Mouse (Mus musculus) spleen, adult 2 months (tissue): ENCODE measurements around the gene E330017A01Rik. TPM values are rescaled to one million over a fixed set of nuclear protein-coding genes. Genes with fewer than 3 reads are reported as not detected.

ENCODE experiments used
- DNase-seq, 2 experiments: peaks; one replicate each; pipeline versions ENCODE4 v3.0.0 to v3.0.0-alpha.2; 2012 to 2021; ENCODE audit warnings: low spot score in 2 of 2, low read depth in 1 of 2
- H3K27ac ChIP-seq: fragments of 200-500 bp; 2 replicates; pipeline ENCODE4 v1.5.1; 2012; ENCODE audit warnings: low read length, inconsistent platforms; ENCODE audit not compliant: insufficient read depth
- H3K27me3 ChIP-seq: fragments of 200-500 bp; 2 replicates; pipeline ENCODE4 v1.6.1; 2012; ENCODE audit warnings: mild to moderate bottlenecking, moderate library complexity, low read length, inconsistent platforms; ENCODE audit not compliant: control insufficient read depth, insufficient read depth
- H3K36me3 ChIP-seq: fragments of 200-500 bp; 2 replicates; pipeline ENCODE4 v1.6.1; 2012; ENCODE audit warnings: mild to moderate bottlenecking, low read length, inconsistent platforms; ENCODE audit not compliant: control insufficient read depth, insufficient read depth
- H3K4me1 ChIP-seq: fragments of 200-500 bp; 2 replicates; pipeline ENCODE4 v1.6.1; 2011; ENCODE audit warnings: inconsistent platforms; ENCODE audit not compliant: control insufficient read depth, insufficient read depth, insufficient read length
- H3K4me3 ChIP-seq: fragments of 200-500 bp; 2 replicates; pipeline ENCODE4 v1.5.1; 2011; ENCODE audit warnings: mild to moderate bottlenecking, inconsistent platforms; ENCODE audit not compliant: insufficient read depth, insufficient read length; ENCODE audit errors: extremely low read depth
- CTCF ChIP-seq: fragments of 200-500 bp; IDR thresholded peaks from 2 replicates; pipeline ENCODE4 v1.5.1; 2011; ENCODE audit warnings: mild to moderate bottlenecking, inconsistent platforms; ENCODE audit not compliant: insufficient read depth, insufficient read length, insufficient replicate concordance; ENCODE audit errors: extremely low read depth
- POLR2A ChIP-seq: fragments of 200-500 bp; IDR thresholded peaks from 2 replicates; pipeline ENCODE4 v1.6.1; 2011; ENCODE audit warnings: low read depth, low read length, inconsistent platforms
- WGBS: fragments of 180-500 bp; shearing (Covaris S2); methylation state at CpG from one replicate; pipeline ENCODE4 v1.1.7; 2018; 5-methylcytosine and 5-hydroxymethylcytosine counted together
- polyA plus RNA-seq: library from polyadenylated mRNA; depleted of rRNA; stranded (reverse); fragments of >200 nt; gene quantifications from 2 replicates; pipeline ENCODE4 v1.2.3, GENCODE M21; 2012

E330017A01Rik gene
- polyA plus RNA-seq, 1 experiment = not detected

- Histone ChIP-seq H3K27me3 (no peaks in the 10 kb centered on the region), H3K4me3 (no peak overlapping the region), H3K4me1 (no peaks in the 10 kb centered on the region), H3K27ac (no peak overlapping the region), H3K36me3 (peaks cover 13% of the 10 kb centered on the region)
- 62% methylated on average over 7 of the region's 7 CpGs for WGBS
- no peak for TF ChIP-seq POLR2A
- TF ChIP-seq CTCF = no peak
- no peak for DNase-seq
These were observed 40.1 kb upstream of the E330017A01Rik start for GRCm38 (mm10) chr16:58678660-58679059.

GRCm38 (mm10) chr16:58677491-58677890 lies 39.0 kb upstream of the E330017A01Rik start:
- 95% methylated on average over 5 of the region's 5 CpGs for WGBS
- no peak for DNase-seq
- Histone ChIP-seq H3K36me3 (peaks cover 15% of the 10 kb centered on the region), H3K27me3 (no peaks in the 10 kb centered on the region), H3K4me1 (no peaks in the 10 kb centered on the region), H3K27ac (no peak overlapping the region), H3K4me3 (no peak overlapping the region)
- TF ChIP-seq POLR2A = no peak
- TF ChIP-seq CTCF = no peak

DNA sequence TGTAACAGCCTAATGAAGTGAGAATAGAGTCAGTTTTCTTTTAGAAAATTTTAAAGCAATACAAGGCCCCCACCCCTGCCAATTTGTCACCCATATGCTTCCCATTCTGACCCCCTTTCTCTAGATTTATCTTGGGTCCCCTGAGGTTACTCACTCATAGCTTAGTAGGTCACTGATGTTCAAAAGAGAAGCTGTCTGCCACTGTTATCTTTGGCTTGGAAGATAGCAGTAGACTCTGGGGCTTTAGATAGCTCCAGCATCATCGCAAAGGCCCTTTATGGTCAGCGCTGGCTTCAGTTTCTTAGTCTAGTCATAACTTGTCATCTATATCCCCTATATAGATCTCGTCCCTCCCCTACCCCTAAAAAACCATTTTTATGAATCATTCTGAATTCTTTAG lies 38.1 kb upstream of the E330017A01Rik start:
- WGBS = 82% methylated on average over 3 of the region's 3 CpGs
- DNase-seq = no peak
- Histone ChIP-seq H3K4me1 (no peaks in the 10 kb centered on the region), H3K27ac (no peak overlapping the region), H3K4me3 (no peak overlapping the region), H3K36me3 (peaks cover 15% of the 10 kb centered on the region), H3K27me3 (no peaks in the 10 kb centered on the region)
- TF ChIP-seq CTCF (no peak), POLR2A (no peak)

DNA sequence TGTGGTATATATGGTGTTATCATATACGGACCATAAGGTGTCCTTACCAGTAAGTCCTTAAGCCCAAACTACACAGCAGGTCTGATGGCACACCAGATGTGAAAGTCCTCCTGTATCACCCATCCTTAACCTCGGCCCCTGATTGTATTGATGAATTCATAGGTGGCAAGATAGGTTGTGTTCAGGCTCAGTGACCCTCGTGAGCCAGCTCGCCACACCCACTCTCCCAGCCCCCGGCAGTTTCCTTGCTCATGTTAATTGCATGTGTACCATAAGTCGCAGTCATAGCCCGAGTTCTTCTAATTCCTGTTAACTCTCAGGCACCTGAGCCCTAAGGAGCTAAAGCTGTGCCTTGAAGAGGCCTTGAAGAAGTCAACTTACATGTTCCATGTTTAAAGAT lies 37.6 kb upstream of the E330017A01Rik start:
- H3K4me1 ChIP-seq = no peaks in the 10 kb centered on the region
- no peak for DNase-seq
- H3K36me3 ChIP-seq = peaks cover 15% of the 10 kb centered on the region
- no peaks in the 10 kb centered on the region for H3K27me3 ChIP-seq
- no peak overlapping the region for H3K27ac ChIP-seq
- TF ChIP-seq CTCF (no peak), POLR2A (no peak)
- WGBS = 93% methylated on average over 7 of the region's 7 CpGs
- no peak overlapping the region for H3K4me3 ChIP-seq

- DNase-seq = no peak
- Histone ChIP-seq H3K36me3 (peaks cover 13% of the 10 kb centered on the region), H3K4me3 (no peak overlapping the region), H3K27me3 (no peaks in the 10 kb centered on the region), H3K4me1 (0 out of 2 replicates have a peak, but pooled peaks cover 2% of the 10 kb centered on the region), H3K27ac (no peak overlapping the region)
- WGBS = 96% methylated on average over 13 of the region's 13 CpGs
- TF ChIP-seq POLR2A (no peak), CTCF (no peak)
These were observed 36.7 kb upstream of the E330017A01Rik start for GRCm38 (mm10) chr16:58675256-58675655.

- Histone ChIP-seq H3K4me3 (no peak overlapping the region), H3K36me3 (peaks cover 13% of the 10 kb centered on the region), H3K27me3 (no peaks in the 10 kb centered on the region), H3K4me1 (0 out of 2 replicates have a peak, but pooled peaks cover 2% of the 10 kb centered on the region), H3K27ac (no peak overlapping the region)
- TF ChIP-seq POLR2A = no peak
- no peak for TF ChIP-seq CTCF
- 91% methylated on average over 15 of the region's 15 CpGs for WGBS
- DNase-seq = no peak
These were observed 35.4 kb upstream of the E330017A01Rik start for GRCm38 (mm10) chr16:58673811-58674410.

DNA sequence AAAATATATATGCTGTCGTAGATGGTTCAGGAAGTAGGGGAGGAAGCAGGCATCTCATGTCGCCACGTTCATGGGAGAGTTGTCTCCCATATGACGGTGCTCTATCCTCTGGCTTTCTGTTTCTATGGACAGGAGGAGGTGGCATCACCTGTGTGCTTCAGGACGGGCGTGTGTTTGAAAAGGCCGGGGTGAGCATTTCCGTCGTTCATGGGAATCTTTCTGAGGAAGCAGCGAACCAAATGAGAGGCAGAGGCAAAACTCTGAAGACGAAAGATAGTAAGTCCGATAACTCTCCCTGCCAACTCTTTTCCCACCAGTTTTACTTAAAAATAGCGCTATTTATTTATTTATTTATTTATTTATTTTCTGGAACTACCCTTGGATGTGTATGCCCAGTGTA lies 33.9 kb upstream of the E330017A01Rik start:
- TF ChIP-seq CTCF (no peak), POLR2A (no peak)
- H3K27ac ChIP-seq = no peak overlapping the region
- no peaks in the 10 kb centered on the region for H3K27me3 ChIP-seq
- H3K4me3 ChIP-seq = no peak overlapping the region; the same call in 1 of the 2 replicates
- peaks cover 13% of the 10 kb centered on the region for H3K36me3 ChIP-seq
- no peak for DNase-seq
- 91% methylated on average over 13 of the region's 13 CpGs for WGBS
- H3K4me1 ChIP-seq = 0 out of 2 replicates have a peak, but pooled peaks cover 2% of the 10 kb centered on the region
